Mouse (Mus musculus) brain, embryonic 14.5 days (tissue): ENCODE measurements around the gene Gm12248.

ENCODE experiments used
- CTCF ChIP-seq: fragments of 200-500 bp; IDR thresholded peaks from 2 replicates; pipeline ENCODE4 v1.5.1; 2012; ENCODE audit warnings: inconsistent platforms, mild to moderate bottlenecking, moderate library complexity, borderline replicate concordance; ENCODE audit not compliant: insufficient read depth, insufficient read length; ENCODE audit errors: extremely low read depth
- POLR2A ChIP-seq: fragments of 200-500 bp; IDR thresholded peaks from 2 replicates; pipeline ENCODE4 v1.6.1; 2012; ENCODE audit warnings: mild to moderate bottlenecking, inconsistent platforms, borderline replicate concordance; ENCODE audit not compliant: poor library complexity, insufficient read depth, insufficient read length, severe bottlenecking; ENCODE audit errors: extremely low read depth

- TF ChIP-seq POLR2A (no peak), CTCF (no peak)
These were observed 66.6 kb downstream of the Gm12248 start for GRCm38 (mm10) chr11:58026337-58026736.
